Mouse (Mus musculus): ENCODE data around the gene Dhx37. TPM values are rescaled to one million over a fixed set of nuclear protein-coding genes. Genes with fewer than 3 reads are reported as not detected.

The Dhx37 gene
- polyA plus RNA-seq, 1 experiment from 2014 or later = 12.8 TPM

DNA sequence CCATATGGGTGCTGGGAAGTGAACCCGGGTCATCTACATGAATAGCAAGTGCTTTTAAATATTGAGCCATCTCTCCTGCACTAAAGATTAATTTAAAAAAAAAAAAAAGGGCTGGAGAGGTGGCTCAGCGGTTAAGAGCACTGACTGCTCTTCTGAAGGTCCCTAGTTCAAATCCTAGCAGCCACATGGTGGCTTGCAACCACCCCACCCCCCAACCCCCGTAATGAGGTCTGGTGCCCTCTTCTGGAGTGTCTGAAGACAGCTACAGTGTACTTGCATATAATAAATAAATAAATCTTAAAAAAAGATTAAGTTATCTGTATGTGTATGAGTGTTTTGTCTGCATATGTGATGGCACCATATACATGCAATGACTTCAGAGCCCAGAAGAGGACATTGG, 26.7 kb upstream of the Dhx37 start:
- Histone ChIP-seq H3K27ac (ENCODE audit: low read length) (no peak overlapping the region), H3K27me3 (ENCODE audit: control insufficient read depth, insufficient read depth, low read depth, low read length) (no peaks in the 10 kb centered on the region), H3K9me3 (replicated peaks; ENCODE audit: control insufficient read depth, low read length, poor library complexity, severe bottlenecking) (no peaks in the 10 kb centered on the region), H3K36me3 (ENCODE audit: control insufficient read depth, insufficient read depth, low read length) (peaks cover 6% of the 10 kb centered on the region; the same call in 1 of the 2 replicates), H3K4me2 (ENCODE audit: low read length) (no peak overlapping the region), H3K9ac (ENCODE audit: low read depth, low read length) (no peak overlapping the region), H3K4me1 (ENCODE audit: control insufficient read depth, insufficient read depth, low read length) (peaks cover 3% of the 10 kb centered on the region; the same call in 1 of the 2 replicates), H3K4me3 (ENCODE audit: low read depth, low read length) (no peak overlapping the region)
- WGBS = 84% methylated on average over 3 of the region's 3 CpGs
- ATAC-seq = no peak

DNA sequence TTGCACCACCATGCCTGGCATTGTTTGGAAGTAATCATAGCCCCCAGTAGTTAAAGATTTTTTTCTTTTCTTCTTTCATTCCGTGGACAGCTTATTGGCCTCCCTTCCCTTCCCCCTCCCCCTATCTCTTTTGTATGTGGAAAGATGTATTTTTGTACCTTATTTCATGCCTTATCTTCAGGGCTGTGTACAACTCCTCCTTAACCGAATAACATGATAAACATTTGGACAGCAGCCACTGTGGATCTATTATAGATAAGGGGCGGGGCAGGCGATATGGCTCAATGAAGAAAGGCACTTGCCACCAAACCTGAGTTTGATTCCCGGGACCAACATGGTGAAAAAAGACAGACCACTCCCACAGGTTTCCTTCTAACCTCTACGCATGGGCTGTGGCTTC, 23.6 kb upstream of the Dhx37 start:
- H3K9ac ChIP-seq (ENCODE audit: low read depth, low read length) = no peak overlapping the region
- ATAC-seq = no peak

DNA sequence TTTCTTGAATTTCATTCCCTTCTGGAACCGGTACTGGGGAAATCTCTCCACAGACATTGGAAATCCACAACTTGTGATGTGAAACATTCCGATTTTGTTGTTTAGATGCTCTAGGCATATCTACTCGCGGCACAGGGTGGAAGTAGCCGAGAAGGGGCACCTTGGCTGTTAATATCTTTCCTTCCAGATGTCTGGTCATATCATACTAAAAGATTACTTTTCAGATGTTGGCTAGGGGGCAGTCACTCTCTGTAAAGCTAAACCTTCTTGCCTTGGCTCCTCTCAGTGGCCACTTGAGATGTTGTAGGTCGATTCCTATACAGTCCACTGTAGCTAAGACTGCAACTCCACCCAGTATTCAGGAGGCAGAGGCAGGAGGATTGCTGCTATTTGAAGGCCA, 22.2 kb upstream of the Dhx37 start:
- 95% methylated on average over 6 of the region's 6 CpGs for WGBS
- no peaks in the 10 kb centered on the region for H3K27me3 ChIP-seq (ENCODE audit: control insufficient read depth, insufficient read depth, low read depth, low read length)

More for the DNA sequence above, 23.6 kb upstream of the Dhx37 start:
- WGBS = 94% methylated on average over 6 of the region's 6 CpGs
- Histone ChIP-seq H3K27ac (ENCODE audit: low read length) (no peak overlapping the region), H3K4me3 (ENCODE audit: low read depth, low read length) (no peak overlapping the region), H3K9me3 (replicated peaks; ENCODE audit: control insufficient read depth, low read length, poor library complexity, severe bottlenecking) (no peaks in the 10 kb centered on the region), H3K4me1 (ENCODE audit: control insufficient read depth, insufficient read depth, low read length) (no peaks in the 10 kb centered on the region), H3K27me3 (ENCODE audit: control insufficient read depth, insufficient read depth, low read depth, low read length) (no peaks in the 10 kb centered on the region), H3K36me3 (ENCODE audit: control insufficient read depth, insufficient read depth, low read length) (peaks cover 22% of the 10 kb centered on the region), H3K4me2 (ENCODE audit: low read length) (no peak overlapping the region)

DNA sequence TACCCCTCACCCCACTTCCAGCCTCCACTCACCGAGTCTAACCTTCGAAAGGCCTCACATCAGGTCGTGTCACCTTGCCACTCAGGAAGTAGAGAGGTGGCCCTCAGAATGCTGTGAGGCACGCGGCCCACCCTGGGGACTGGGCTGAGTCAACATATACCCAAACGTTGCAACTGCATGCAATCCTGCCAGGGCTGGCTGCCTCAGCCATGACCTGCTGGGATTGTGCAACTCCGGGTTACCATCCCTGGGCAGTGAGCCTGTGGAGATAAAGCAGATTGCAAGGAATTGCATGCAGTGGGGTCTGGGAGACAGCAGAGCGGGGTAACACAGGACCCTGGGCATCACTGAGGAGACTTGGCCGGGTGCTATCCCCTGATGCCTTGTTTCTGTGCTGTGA, 18.7 kb upstream of the Dhx37 start:
- ATAC-seq = no peak
- H3K27ac ChIP-seq (ENCODE audit: low read length) = no peak overlapping the region

More for the DNA sequence above, 22.2 kb upstream of the Dhx37 start:
- no peak overlapping the region for H3K4me2 ChIP-seq (ENCODE audit: low read length)
- H3K9ac ChIP-seq (ENCODE audit: low read depth, low read length) = no peak overlapping the region
- ATAC-seq = no peak
- no peaks in the 10 kb centered on the region for H3K4me1 ChIP-seq (ENCODE audit: control insufficient read depth, insufficient read depth, low read length)
- H3K36me3 ChIP-seq (ENCODE audit: control insufficient read depth, insufficient read depth, low read length) = peaks cover 25% of the 10 kb centered on the region
- no peaks in the 10 kb centered on the region for H3K9me3 ChIP-seq (replicated peaks; ENCODE audit: control insufficient read depth, low read length, poor library complexity, severe bottlenecking)
- no peak overlapping the region for H3K27ac ChIP-seq (ENCODE audit: low read length)
- H3K4me3 ChIP-seq (ENCODE audit: low read depth, low read length) = no peak overlapping the region

GRCm38 (mm10) chr5:125449306-125449705, 15.4 kb upstream of the Dhx37 start:
- H3K9me3 ChIP-seq (replicated peaks; ENCODE audit: control insufficient read depth, low read length, poor library complexity, severe bottlenecking) = no peaks in the 10 kb centered on the region
- peaks cover 12% of the 10 kb centered on the region for H3K36me3 ChIP-seq (ENCODE audit: control insufficient read depth, insufficient read depth, low read length)
- WGBS = 85% methylated on average over 5 of the region's 5 CpGs
- no peak overlapping the region for H3K27ac ChIP-seq (ENCODE audit: low read length)
- H3K4me2 ChIP-seq (ENCODE audit: low read length) = no peak overlapping the region
- no peaks in the 10 kb centered on the region for H3K27me3 ChIP-seq (ENCODE audit: control insufficient read depth, insufficient read depth, low read depth, low read length)
- no peak for ATAC-seq
- no peak overlapping the region for H3K4me3 ChIP-seq (ENCODE audit: low read depth, low read length)
- H3K4me1 ChIP-seq (ENCODE audit: control insufficient read depth, insufficient read depth, low read length) = no peaks in the 10 kb centered on the region
- H3K9ac ChIP-seq (ENCODE audit: low read depth, low read length) = no peak overlapping the region

More for the DNA sequence above, 18.7 kb upstream of the Dhx37 start:
- peaks cover 25% of the 10 kb centered on the region for H3K36me3 ChIP-seq (ENCODE audit: control insufficient read depth, insufficient read depth, low read length)
- 96% methylated on average over 9 of the region's 9 CpGs for WGBS
- H3K9me3 ChIP-seq (replicated peaks; ENCODE audit: control insufficient read depth, low read length, poor library complexity, severe bottlenecking) = no peaks in the 10 kb centered on the region
- H3K4me1 ChIP-seq (ENCODE audit: control insufficient read depth, insufficient read depth, low read length) = no peaks in the 10 kb centered on the region
- H3K9ac ChIP-seq (ENCODE audit: low read depth, low read length) = no peak overlapping the region
- H3K4me2 ChIP-seq (ENCODE audit: low read length) = no peak overlapping the region
- no peaks in the 10 kb centered on the region for H3K27me3 ChIP-seq (ENCODE audit: control insufficient read depth, insufficient read depth, low read depth, low read length)
- no peak overlapping the region for H3K4me3 ChIP-seq (ENCODE audit: low read depth, low read length)

DNA sequence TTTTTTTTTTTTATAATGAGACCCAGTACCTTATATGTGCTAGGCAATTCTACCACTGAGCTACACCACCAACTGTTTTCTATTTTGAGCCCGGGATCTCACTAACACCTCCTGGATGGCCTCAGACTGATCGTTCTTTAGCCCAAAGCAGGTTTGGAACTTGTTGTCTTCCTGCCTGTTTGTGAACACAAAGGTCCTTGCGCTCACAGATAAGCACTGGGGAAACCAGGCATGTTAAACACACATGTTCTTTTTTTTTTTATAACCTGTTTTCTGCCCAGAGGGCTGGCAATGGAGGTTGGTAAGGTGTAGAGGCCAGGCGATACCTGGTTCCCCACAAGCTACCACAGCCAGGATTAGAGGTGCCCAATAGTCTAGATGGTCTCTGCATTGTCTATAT, 14.7 kb upstream of the Dhx37 start:
- no peak for ATAC-seq

DNA sequence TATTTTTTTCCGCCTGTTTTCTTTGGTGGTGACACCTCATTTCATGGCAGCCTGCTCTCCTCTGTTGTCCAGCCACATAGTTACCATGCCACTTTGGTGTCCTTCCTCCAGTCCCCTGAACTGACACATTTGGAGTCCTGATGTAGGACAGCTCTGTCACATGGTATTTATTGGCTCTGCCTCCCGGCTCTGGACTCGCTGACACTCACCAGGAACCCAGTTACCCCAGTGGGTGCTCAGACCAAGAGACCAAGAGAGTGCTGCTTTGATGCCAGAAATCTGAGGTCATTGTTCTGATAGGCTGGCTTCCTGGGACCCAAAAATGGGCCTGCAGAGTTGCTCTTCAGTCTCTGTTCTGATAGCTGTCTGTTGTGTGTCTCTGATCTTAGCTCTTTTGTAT, 14.1 kb upstream of the Dhx37 start:
- ATAC-seq = no peak
- H3K4me1 ChIP-seq (ENCODE audit: control insufficient read depth, insufficient read depth, low read length) = peaks cover under 1% of the 10 kb centered on the region; the same call in 1 of the 2 replicates
- WGBS = 90% methylated on average over 3 of the region's 3 CpGs
- H3K4me2 ChIP-seq (ENCODE audit: low read length) = no peak overlapping the region
- no peaks in the 10 kb centered on the region for H3K9me3 ChIP-seq (replicated peaks; ENCODE audit: control insufficient read depth, low read length, poor library complexity, severe bottlenecking)
- H3K27me3 ChIP-seq (ENCODE audit: control insufficient read depth, insufficient read depth, low read depth, low read length) = no peaks in the 10 kb centered on the region
- H3K27ac ChIP-seq (ENCODE audit: low read length) = no peak overlapping the region
- peaks cover 6% of the 10 kb centered on the region for H3K36me3 ChIP-seq (ENCODE audit: control insufficient read depth, insufficient read depth, low read length)
- H3K4me3 ChIP-seq (ENCODE audit: low read depth, low read length) = no peak overlapping the region
- no peak overlapping the region for H3K9ac ChIP-seq (ENCODE audit: low read depth, low read length)

More for the DNA sequence above, 14.7 kb upstream of the Dhx37 start:
- no peak overlapping the region for H3K4me3 ChIP-seq (ENCODE audit: low read depth, low read length)
- no peaks in the 10 kb centered on the region for H3K9me3 ChIP-seq (replicated peaks; ENCODE audit: control insufficient read depth, low read length, poor library complexity, severe bottlenecking)
- H3K36me3 ChIP-seq (ENCODE audit: control insufficient read depth, insufficient read depth, low read length) = peaks cover 9% of the 10 kb centered on the region
- no peak overlapping the region for H3K4me2 ChIP-seq (ENCODE audit: low read length)
- no peaks in the 10 kb centered on the region for H3K4me1 ChIP-seq (ENCODE audit: control insufficient read depth, insufficient read depth, low read length)
- H3K27me3 ChIP-seq (ENCODE audit: control insufficient read depth, insufficient read depth, low read depth, low read length) = no peaks in the 10 kb centered on the region
- H3K27ac ChIP-seq (ENCODE audit: low read length) = no peak overlapping the region
- H3K9ac ChIP-seq (ENCODE audit: low read depth, low read length) = no peak overlapping the region
- 96% methylated on average over 4 of the region's 4 CpGs for WGBS

DNA sequence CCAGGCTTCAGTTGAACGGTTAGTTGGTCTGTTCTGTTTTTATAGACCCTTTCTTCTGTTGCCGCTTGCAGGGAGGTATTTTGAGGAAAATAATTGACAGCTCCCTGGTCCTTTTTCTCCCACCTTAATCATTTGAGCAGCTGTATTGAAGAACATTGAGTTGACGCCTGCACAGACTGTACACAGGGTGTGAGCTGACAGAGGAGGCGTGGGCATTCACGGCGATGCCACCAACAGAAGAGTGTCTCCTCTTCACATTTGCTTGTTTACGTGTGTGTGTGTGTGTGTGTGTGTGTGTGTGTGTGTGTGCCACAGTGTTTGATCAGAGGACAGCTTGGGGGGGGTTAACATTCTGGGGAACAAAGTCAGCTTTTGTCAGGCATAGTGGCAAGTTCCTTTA, 12.4 kb upstream of the Dhx37 start:
- no peak overlapping the region for H3K4me3 ChIP-seq (ENCODE audit: low read depth, low read length)
- no peaks in the 10 kb centered on the region for H3K27me3 ChIP-seq (ENCODE audit: control insufficient read depth, insufficient read depth, low read depth, low read length)
- H3K36me3 ChIP-seq (ENCODE audit: control insufficient read depth, insufficient read depth, low read length) = no peaks in the 10 kb centered on the region
- H3K4me2 ChIP-seq (ENCODE audit: low read length) = no peak overlapping the region
- ATAC-seq = no peak
- peaks cover 10% of the 10 kb centered on the region for H3K4me1 ChIP-seq (ENCODE audit: control insufficient read depth, insufficient read depth, low read length)
- H3K27ac ChIP-seq (ENCODE audit: low read length) = no peak overlapping the region
- no peaks in the 10 kb centered on the region for H3K9me3 ChIP-seq (replicated peaks; ENCODE audit: control insufficient read depth, low read length, poor library complexity, severe bottlenecking)
- WGBS = 79% methylated on average over 7 of the region's 7 CpGs
- H3K9ac ChIP-seq (ENCODE audit: low read depth, low read length) = no peak overlapping the region

- H3K27ac ChIP-seq (ENCODE audit: low read length) = no peak overlapping the region
- H3K36me3 ChIP-seq (ENCODE audit: control insufficient read depth, insufficient read depth, low read length) = no peaks in the 10 kb centered on the region
- H3K4me2 ChIP-seq (ENCODE audit: low read length) = no peak overlapping the region
- H3K9ac ChIP-seq (ENCODE audit: low read depth, low read length) = no peak overlapping the region
- H3K4me1 ChIP-seq (ENCODE audit: control insufficient read depth, insufficient read depth, low read length) = peaks cover 15% of the 10 kb centered on the region
- no peak overlapping the region for H3K4me3 ChIP-seq (ENCODE audit: low read depth, low read length)
- no peaks in the 10 kb centered on the region for H3K9me3 ChIP-seq (replicated peaks; ENCODE audit: control insufficient read depth, low read length, poor library complexity, severe bottlenecking)
- no peak for ATAC-seq
- no peaks in the 10 kb centered on the region for H3K27me3 ChIP-seq (ENCODE audit: control insufficient read depth, insufficient read depth, low read depth, low read length)
- 82% methylated on average over 4 of the region's 4 CpGs for WGBS
Observed at GRCm38 (mm10) chr5:125444554-125444953, 10.6 kb upstream of the Dhx37 start.
